Mouse (Mus musculus): ENCODE measurements around the gene Mrps21. TPM values are rescaled to one million over a fixed set of nuclear protein-coding genes. Genes with fewer than 3 reads are reported as not detected.

The Mrps21 gene
- polyA plus RNA-seq, 1 experiment = 80.5 TPM

GRCm38 (mm10) chr3:95818571-95819288, 52.6 kb downstream of the Mrps21 start, which contains the start of gene Rprd2:
Gene Rprd2 (minus strand): TSS chr3:95818863.
- under 1% methylated on average over 60 of the region's 60 CpGs for WGBS
- H3K4me3 ChIP-seq (replicated peaks; ENCODE audit: control insufficient read depth, low read depth, low read length) = peak within 1 kb of the TSS; percentile 86
- no peak for TF ChIP-seq CTCF (IDR thresholded peaks at IDR 0.05; ENCODE audit: control insufficient read depth, insufficient read depth, low read length)
- TF ChIP-seq POLR2A (IDR thresholded peaks at IDR 0.05; ENCODE audit: borderline replicate concordance, control insufficient read depth, low read depth, low read length) = peak; percentile 51; the same call in 1 of the 2 replicates

GRCm38 (mm10) chr3:95818026-95818511, 53.2 kb downstream of the Mrps21 start:
- H3K4me1 ChIP-seq (ENCODE audit: control insufficient read depth, insufficient read depth, low read length) = no peaks in the 10 kb centered on the region; the same call in 1 of the 2 replicates
- TF ChIP-seq CTCF (IDR thresholded peaks at IDR 0.05; ENCODE audit: control insufficient read depth, insufficient read depth, low read length) (no peak), POLR2A (IDR thresholded peaks at IDR 0.05; ENCODE audit: borderline replicate concordance, control insufficient read depth, low read depth, low read length) (no peak)
- H3K4me3 ChIP-seq (replicated peaks; ENCODE audit: control insufficient read depth, low read depth, low read length) = peak overlapping the region; percentile 77
- peak overlapping the region; percentile 99 for H3K27ac ChIP-seq (ENCODE audit: control insufficient read depth, insufficient read depth, low read depth, low read length, poor library complexity)
- under 1% methylated on average over 21 of the region's 21 CpGs for WGBS

More at GRCm38 (mm10) chr3:95818571-95819288, 52.6 kb downstream of the Mrps21 start, which contains the start of gene Rprd2:
- H3K27ac ChIP-seq (ENCODE audit: control insufficient read depth, insufficient read depth, low read depth, low read length, poor library complexity) = peak within 1 kb of the TSS; percentile 99
- no peaks in the 10 kb centered on the region; the same call in 1 of the 2 replicates for H3K4me1 ChIP-seq (ENCODE audit: control insufficient read depth, insufficient read depth, low read length)

GRCm38 (mm10) chr3:95816681-95817080, 54.6 kb downstream of the Mrps21 start:
- H3K4me3 ChIP-seq (replicated peaks; ENCODE audit: control insufficient read depth, low read depth, low read length) = peak overlapping the region; percentile 0
- 28% methylated on average over 3 of the region's 3 CpGs for WGBS
- no peak overlapping the region for H3K27ac ChIP-seq (ENCODE audit: control insufficient read depth, insufficient read depth, low read depth, low read length, poor library complexity)
- TF ChIP-seq POLR2A (IDR thresholded peaks at IDR 0.05; ENCODE audit: borderline replicate concordance, control insufficient read depth, low read depth, low read length) (no peak), CTCF (IDR thresholded peaks at IDR 0.05; ENCODE audit: control insufficient read depth, insufficient read depth, low read length) (no peak)
- no peaks in the 10 kb centered on the region; the same call in 1 of the 2 replicates for H3K4me1 ChIP-seq (ENCODE audit: control insufficient read depth, insufficient read depth, low read length)

Other genes starting within 250 kb of the Mrps21 start
- 29.3 and 36.2 TPM in 2 replicates for gene Ensa, start 246.5 kb downstream of the Mrps21 start, polyA plus RNA-seq (2011; ENCODE audit: insufficient read depth, insufficient read length, low replicate concordance, missing spikeins)
- 88.8 and 134 TPM in 2 replicates for gene Mcl1, start 212.7 kb downstream of the Mrps21 start, polyA plus RNA-seq (2011; ENCODE audit: insufficient read depth, insufficient read length, low replicate concordance, missing spikeins)
- 1.9 and 2.7 TPM in 2 replicates for gene Adamtsl4, start 183.6 kb downstream of the Mrps21 start, polyA plus RNA-seq (2011; ENCODE audit: insufficient read depth, insufficient read length, low replicate concordance, missing spikeins)
- gene Ecm1, start 131.9 kb downstream of the Mrps21 start, polyA plus RNA-seq (2011; ENCODE audit: insufficient read depth, insufficient read length, low replicate concordance, missing spikeins) = 26.4 and 38.2 TPM in 2 replicates
- 28.7 and 65.2 TPM in 2 replicates for gene Tars2, start 111.3 kb downstream of the Mrps21 start, polyA plus RNA-seq (2011; ENCODE audit: insufficient read depth, insufficient read length, low replicate concordance, missing spikeins)
- 5.7 and 16.4 TPM in 2 replicates for gene Rprd2, start 52.7 kb downstream of the Mrps21 start, polyA plus RNA-seq (2011; ENCODE audit: insufficient read depth, insufficient read length, low replicate concordance, missing spikeins)
- gene Prpf3, start 15.6 kb downstream of the Mrps21 start, polyA plus RNA-seq (2011; ENCODE audit: insufficient read depth, insufficient read length, low replicate concordance, missing spikeins) = 49.5 and 55.4 TPM in 2 replicates
- 2.5 and 8.7 TPM in 2 replicates for gene Ciart, start 10.7 kb upstream of the Mrps21 start, polyA plus RNA-seq (2011; ENCODE audit: insufficient read depth, insufficient read length, low replicate concordance, missing spikeins)
- gene BC028528, start 20.5 kb upstream of the Mrps21 start, polyA plus RNA-seq (2011; ENCODE audit: insufficient read depth, insufficient read length, low replicate concordance, missing spikeins) = 4.6 and 18.9 TPM in 2 replicates
- gene Aph1a, start 22.4 kb upstream of the Mrps21 start, polyA plus RNA-seq (2011; ENCODE audit: insufficient read depth, insufficient read length, low replicate concordance, missing spikeins) = 20.4 and 38.4 TPM in 2 replicates
- not detected in 2 replicates for gene Car14, start 33.2 kb upstream of the Mrps21 start, polyA plus RNA-seq (2011; ENCODE audit: insufficient read depth, insufficient read length, low replicate concordance, missing spikeins)
- 275 and 382 TPM in 2 replicates for gene Anp32e, start 57.7 kb upstream of the Mrps21 start, polyA plus RNA-seq (2011; ENCODE audit: insufficient read depth, insufficient read length, low replicate concordance, missing spikeins)
- 36.1 and 59.2 TPM in 2 replicates for gene Plekho1, start 124.5 kb upstream of the Mrps21 start, polyA plus RNA-seq (2011; ENCODE audit: insufficient read depth, insufficient read length, low replicate concordance, missing spikeins)
- gene Vps45, start 186.9 kb upstream of the Mrps21 start, polyA plus RNA-seq (2011; ENCODE audit: insufficient read depth, insufficient read length, low replicate concordance, missing spikeins) = 11.8 and 20.1 TPM in 2 replicates
- gene Otud7b, start 233.0 kb upstream of the Mrps21 start, polyA plus RNA-seq (2011; ENCODE audit: insufficient read depth, insufficient read length, low replicate concordance, missing spikeins) = 14.6 and 22.2 TPM in 2 replicates

Data from bone marrow, adult 2 months (tissue).